Mouse (Mus musculus) lung, postnatal 10 days (tissue): Measurements from ENCODE around the gene Zfp111.
A peak's percentile ranks its signal among the peaks of the same experiment; 100 is the strongest.

Experiments used
- DNase-seq: peaks from one replicate; pipeline ENCODE4 v3.0.0; 2021

Zfp111 gene

DNA sequence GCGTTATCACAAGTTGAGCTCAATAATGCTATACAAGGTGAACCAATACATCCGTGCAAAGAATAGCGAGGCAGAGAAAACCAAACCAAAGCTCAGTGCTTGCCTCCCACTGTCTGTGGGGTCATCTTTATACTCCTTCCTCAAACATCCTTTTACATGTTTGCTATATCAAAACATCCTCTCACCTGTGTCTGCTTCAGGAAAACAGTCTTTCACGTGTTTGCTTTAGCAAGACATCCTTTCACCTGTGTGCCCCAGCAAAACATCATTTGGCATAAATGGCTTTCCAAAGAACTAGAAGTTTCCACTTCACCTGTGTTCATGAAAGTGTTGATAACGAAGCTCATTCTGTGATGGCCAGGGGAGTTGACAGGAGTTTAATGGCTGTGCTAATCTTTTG is at the start of gene Zfp111:
TSS of gene Zfp111 (minus strand) at position 101 of the 400 bp plus-strand sequence.
- no peak for DNase-seq

DNA sequence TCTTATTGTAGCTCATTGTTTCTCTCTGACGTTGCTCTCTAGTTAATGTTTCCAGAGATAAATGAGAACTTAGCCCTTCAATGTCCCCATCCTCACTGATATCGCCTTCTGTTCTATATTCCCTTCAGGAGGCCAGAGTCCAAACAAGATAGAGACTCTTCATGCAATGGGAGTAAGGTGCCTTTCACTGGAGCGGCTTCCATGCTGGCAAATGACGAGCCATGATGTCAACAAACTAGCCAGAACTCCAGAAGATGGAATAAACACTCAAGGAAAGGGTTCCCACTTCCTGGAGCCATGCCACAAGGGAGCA is 48.7 kb upstream of the Zfp111 start:
- DNase-seq = no peak

DNA sequence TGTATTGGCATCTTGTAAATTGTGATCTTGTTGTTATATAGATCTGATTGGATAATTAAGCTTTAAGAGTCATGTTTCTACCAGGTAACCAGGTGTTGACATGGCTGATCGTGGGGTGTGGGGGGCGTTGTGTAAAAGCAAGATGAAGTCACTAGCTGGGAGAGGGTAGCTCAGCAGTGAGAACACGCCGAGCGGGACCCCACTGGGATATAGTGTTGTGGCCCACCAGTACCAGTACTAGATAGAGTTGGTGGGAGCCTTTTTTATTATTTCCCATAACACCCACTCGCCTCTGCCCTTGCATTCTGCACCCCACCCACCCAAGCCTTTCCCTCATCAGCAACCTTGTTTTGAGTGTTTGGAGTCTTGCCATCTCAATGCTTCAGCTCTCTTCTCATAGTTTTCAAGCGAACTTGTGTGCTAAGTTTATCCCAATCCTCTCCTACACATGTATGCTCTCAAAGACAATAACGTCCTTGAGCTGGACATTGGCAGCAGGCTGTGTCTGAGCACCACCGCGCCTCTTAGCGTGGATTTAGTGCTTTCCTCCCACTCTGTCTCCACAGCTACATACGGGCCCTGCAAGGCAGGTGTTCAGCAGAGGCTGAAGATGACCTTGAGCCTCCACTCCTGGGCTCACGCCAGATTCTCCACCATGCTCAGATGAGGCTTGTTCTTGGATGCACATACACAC is 48.2 kb upstream of the Zfp111 start:
- DNase-seq = no peak

DNA sequence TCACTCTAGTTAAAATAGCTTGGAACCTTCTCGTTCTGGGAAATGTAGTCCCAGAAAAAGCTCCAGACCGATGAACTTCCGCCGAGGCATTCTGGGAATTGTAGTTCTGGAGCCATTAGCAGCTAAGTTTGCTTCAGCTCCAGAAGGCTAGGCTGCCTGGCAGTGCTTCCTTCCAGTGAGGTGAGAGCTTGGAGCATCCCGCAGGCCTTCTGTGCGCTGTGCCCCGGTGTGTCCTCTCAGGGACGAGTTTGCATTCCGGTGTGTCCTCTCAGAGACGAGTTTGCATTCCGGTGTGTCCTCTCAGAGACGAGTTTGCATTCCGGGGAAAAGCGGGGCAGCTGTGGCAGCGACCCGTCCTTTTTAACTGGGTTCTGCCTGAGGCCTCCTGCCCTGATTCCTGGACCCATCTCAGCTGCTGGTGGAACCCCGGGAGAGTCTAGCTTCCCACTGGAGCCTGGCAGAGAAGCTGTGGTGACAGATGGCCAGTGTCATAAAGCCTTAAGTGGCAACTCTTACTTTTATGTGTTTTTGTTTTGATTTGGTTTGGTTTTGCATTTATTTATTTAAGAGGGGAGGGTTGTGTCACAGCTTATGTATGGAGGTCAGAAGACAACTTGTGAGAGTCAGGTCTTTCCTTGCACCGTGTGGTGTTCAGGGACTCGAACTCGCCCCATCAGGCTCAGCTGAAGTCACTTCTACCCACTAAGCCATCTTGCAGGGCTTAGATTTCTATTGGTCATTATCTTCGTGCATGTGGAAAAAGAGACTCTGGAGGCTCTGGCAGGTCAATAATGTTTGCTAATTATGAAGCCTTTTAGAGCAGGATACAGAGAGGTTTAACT is 43.6 kb upstream of the Zfp111 start, which contains the start of gene Zfp108:
TSS of gene Zfp108 (plus strand) at position 162 of the 842 bp plus-strand sequence.
- peak; percentile 89 for DNase-seq

DNA sequence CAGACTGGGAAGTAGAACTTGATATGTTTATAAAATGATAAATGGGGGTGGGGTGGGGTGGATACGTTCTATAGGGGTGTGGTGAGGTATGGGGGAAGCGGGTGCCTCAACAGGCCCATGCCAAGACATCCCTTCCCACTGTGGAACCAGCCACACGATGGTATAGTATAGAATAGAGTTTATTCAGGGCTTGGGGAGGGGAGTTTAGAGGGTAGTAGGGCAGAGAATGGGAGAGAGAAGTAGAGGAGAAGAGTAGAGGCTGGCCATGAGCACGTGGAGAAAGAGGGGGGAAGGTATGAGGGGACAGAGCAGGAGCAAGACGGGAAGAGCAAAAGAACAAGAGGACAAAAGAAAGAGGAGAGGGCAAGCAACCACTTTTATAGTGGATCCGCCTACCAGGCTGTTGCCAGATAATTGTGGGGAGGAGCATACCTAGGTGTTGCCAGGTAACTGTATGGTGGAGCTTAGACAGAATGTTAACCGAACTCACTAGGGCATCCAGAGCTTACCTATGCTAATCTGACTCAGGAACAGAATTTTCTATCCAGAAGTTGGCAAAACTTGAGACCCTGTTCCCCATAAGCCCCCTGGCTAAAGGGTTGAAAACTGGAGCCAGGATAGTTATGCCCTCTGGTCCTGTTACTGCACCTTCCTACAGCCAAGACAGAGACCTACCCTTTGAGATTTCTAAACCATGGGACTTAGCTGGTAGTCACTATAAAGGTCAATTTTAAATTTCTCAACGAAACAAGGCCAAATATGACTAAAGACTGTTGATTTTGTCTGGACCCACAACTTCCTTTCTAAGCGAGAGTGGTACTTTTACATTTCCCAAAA is 42.8 kb upstream of the Zfp111 start:
- no peak for DNase-seq

DNA sequence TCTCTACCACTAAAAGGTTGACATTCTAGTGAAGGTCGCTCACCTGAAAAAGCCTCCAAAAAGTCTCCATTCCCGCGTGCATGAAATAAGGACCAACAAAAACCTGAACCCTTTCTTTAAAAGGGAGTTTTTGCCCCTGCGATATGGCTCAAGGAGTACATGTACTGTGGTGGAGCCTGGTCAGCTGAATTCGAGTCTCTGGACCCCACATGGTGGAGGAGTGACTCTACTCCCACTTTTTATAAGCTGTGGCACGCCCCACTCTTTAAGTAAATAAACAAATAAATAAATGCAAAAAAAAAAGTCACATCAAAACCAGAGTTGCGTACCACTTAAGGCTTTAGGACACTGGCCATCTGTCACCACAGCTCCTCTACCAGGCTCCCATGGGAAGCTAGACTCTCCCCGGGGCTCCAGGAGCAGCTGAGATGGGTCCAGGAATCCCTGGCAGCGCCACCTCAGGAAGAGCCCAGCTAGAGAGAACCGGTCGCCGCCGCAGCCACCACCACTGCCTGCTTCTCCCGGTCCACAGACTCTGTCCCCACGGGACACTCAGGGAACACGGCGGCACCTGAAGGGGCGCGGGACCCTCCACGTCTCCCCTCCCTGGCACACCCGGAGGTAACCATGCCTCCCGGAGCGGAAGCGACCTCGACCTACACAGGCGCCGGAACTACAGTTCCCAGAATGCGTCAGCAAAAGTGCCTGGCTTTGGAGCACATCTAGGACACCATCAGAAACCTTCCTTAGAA is 26.0 kb upstream of the Zfp111 start, which contains the start of gene Zfp109:
TSS of gene Zfp109 (minus strand) at position 521 of the 752 bp plus-strand sequence.
- DNase-seq = peak; percentile 64

DNA sequence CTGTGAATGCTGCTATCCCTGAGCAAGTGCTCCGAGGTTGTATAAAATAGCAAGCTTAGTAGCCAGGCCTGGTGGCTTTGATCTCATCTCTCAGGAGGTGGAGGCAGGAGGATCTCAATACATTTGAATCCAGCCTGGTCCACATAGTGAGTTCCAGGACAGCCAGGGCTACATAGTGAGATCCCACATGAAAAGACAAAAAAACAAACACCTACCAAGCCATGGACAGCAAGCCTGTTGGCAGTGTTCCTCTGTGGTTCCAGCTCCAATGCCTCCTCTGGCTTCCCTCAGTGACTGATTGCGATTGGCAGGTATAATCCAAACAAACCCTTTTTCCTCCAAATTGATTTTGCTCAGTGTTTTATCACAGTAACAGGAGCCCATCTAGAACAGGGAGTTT is 947 bp downstream of the Zfp111 start:
- DNase-seq = no peak

DNA sequence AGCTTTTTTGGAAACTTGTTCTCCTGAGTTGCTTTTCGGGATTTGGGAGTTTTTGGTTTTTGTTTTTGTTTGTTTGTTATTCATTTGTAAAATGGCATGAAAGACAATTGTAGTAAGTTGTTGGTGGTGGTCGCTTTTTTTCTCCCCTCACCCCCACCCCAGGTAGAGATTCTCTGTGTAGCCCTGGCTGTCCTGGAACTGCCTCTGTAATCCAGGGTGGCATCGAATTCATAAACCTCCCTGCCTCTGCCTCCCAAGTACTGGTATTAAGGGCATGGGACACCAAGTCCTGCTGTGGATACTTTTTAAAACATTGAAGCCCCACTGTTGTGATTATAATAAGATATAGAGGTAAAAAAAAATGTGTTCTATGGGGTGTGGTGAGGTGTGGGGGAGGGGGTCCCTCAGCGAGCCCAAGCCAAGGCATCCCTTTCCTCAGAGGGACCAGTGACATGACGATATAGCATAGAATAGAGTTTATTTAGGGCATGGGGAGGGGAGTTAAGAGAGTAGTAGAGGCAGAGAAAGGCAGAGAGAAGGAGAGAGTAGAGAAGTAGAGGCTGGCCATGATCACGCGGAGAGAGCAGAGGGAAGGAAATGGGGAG is 2.9 kb downstream of the Zfp111 start:
- DNase-seq = no peak

DNA sequence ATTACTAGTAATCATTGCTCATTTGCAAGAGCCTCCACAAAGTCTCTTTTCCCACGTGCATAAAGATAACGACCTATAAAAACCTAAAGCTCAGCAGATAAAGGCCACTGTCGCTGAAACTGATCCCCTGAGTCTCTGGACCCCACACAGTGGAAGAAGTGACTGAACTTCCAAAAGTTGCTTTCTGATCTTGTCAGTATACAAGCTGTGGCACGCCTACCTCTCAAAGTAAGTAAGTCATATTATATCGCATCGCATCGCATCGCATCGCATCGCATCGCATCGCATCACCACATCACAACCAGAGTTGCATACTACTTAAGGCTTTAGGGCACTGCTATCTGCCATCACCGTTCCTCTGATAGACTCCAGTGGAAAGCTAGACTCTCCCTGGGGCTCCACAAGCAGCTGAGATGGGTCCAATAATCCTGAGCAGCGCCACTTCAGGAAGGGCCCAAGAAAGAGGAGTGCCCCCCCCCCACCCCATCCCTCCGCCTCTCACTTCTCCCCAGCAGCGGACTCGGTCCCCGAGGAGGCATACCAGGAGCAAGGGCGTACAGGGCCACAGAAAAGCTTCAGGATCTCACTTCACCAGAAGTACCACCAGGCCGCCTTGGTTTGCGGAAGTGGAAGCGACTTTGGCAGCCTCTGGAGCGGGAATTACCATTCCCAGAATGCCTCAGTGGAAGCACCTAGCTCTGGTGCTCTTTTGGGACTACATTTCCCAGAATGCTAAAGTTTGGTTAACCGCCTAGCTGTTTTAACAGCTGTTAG is 3.6 kb downstream of the Zfp111 start:
- peak; percentile 84 for DNase-seq

DNA sequence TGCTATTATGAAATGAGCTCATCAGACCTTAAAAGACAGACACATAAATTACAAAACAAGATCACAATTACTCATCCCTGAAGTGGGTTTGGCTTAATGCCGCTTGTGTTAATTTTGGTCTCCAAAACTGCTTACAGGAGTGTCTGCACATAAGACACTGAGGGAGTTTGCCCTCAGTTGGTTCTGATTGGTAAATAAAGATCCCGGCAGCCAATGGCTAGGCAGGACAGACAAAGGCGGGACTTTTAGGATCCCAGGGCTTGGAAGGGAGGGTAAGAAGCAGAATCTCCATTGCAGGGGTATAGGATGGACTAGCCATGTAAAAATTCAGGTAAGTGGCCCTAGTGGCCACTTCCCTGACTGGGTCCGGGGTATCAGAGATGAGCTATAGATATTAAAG is 14.3 kb downstream of the Zfp111 start:
- DNase-seq = no peak

DNA sequence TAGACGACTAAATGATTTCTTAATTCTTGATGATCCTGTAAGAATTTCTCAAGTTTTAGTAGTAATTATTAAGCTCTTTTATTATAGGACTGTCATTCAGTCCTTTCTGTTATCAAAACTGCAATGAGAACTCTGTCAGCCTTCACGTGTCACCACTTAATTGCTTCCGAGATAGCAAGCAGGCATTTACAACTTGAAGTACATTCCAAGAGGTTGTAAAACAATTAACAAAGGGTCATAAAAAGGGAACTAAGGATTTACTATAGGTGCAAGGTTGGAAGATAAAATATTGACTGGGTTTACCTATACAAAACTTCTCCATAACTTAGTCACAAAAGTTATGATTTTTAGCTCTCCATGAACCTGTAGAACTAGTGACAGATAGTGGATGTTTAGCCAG is 18.1 kb downstream of the Zfp111 start:
- no peak for DNase-seq

DNA sequence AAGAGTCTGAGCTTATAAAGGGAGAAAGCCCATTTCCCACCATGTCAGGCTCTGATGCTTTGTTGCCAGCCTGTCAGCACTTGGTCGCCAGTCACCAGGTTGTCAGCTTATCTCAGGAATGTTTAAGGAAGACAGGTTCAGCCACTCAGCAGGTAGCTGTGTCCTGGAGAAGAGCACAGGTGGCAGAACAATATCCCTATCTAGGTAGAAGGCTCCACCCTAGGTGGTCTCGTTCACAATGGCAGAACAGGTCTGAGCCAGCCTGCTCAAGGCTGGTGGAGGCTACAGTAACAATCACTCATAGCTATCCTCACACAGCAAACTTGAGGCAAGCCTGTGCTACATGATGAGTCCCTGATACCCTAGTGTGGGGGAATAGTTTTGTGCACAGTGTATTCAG is 19.9 kb downstream of the Zfp111 start:
- DNase-seq = no peak

DNA sequence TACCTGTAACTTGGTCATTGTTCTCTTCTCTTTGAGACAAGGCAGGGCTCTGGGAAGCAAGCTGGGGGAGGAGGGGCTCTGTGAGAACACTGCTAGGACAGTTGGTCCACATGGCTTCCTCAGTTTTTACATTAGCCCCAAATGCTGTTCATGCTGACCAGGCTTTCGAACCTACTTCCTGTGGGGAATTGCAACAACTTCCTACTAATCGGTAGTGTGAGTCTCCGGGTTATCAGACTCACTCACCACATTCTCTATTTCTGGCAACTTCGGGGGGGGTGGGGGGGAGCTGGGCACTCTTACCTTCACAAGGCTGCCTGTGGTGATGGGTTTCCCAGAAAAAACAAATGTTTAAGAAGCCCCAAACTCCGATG is 21.7 kb downstream of the Zfp111 start:
- no peak for DNase-seq

DNA sequence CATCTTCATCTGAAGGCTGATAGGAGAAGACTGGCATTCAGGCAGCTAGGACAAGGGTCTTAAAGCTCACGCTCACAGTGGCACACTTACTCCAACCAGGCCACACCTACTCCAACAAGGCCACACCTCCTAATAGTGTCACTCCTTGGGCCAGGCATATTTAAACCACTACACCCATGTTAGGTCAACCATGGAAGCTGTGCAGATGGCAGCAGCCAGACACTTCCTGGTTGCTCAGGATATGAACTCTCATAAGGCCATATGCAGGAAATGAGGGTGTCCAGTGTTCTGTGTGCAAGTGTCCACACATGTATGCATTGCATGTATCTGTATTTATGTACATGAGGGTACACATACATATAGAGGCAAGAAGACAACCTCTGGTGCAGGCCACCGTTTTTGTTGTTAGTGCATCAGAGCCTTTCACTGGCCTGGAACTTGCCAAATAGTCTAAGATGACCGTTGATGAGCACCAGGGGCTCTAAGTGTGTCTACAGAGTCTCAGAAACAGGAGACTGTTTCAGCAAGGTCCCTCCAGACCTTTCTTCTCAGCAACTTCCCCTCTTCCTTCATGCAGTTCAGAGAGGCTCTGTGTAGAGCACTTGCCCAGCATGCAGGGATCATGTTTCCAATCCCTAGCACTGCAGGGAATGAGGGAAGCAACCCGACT is 22.2 kb downstream of the Zfp111 start:
- DNase-seq = no peak

DNA sequence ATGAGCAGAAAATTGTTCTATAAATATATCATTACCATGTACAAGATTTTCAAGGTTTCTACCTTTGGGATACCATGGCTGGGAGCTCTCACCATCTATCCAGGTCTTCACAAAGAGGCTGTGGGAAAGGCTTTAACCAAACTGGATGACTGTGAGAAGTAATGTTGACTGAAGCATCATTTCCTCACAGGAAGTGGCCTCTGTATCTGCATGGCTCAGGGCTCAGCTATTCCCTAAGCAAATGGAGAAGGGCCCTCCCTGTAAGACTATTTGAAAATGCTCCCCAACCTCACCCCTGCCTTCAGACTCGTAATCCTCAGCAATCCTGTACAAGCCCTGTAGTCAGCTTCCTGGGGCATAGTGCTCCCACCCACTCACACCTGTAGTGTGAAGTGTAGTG is 23.6 kb downstream of the Zfp111 start:
- DNase-seq = no peak

DNA sequence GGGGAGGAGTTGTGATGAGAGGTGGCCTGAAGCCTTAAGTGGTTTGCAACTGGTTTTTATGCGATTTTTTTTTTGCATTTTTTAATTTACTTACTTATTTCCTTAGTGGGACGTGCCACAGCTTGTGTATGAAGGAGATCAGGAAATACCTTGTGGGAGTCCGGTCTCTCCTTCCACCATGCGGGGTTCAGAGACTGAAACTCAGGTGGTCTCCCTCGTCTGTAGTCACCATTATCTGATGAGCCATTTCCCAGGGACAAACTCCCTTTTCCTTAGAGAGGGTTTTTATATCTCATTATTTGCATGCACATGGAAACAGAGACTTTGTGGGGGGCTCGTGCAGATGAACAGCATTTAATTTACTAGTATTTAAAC is 35.9 kb downstream of the Zfp111 start:
- no peak for DNase-seq

DNA sequence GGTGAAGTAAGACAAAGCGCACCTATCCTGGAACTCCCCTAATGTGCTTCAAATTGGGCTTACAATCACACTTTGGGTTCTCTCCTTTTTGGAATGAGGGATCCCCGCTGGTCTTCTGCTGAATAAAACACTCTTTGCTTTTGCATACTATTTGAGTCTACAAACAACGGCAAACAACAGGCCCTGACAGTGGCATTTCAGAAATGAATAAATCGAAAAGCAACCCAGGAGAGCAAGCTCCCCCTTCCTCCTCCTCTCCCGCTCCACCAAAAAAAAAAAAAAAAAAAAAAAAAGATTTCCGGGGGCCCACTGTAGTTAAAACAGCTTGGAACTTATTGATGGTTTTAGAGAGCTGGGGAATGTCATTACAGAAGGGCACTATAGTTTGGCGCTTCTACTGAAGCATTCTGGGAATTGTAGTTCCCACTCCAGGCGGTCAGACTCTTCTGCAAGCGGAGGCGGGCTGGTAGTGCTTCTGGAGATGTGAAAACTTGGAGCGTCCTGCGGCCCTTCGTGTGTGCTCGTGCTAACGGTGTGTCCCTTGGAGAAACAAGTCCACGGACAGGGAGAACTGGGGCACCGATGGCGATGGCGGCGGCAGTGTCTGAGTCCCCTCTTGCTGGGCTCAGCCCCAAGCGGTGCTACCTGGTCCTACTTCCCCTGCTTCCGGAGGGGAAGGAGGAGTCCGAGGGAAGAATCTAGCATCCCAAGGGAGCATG is 36.5 kb downstream of the Zfp111 start, which contains the start of gene Zfp114:
TSS of gene Zfp114 (plus strand) at position 443 of the 719 bp plus-strand sequence.
- peak; percentile 79 for DNase-seq

DNA sequence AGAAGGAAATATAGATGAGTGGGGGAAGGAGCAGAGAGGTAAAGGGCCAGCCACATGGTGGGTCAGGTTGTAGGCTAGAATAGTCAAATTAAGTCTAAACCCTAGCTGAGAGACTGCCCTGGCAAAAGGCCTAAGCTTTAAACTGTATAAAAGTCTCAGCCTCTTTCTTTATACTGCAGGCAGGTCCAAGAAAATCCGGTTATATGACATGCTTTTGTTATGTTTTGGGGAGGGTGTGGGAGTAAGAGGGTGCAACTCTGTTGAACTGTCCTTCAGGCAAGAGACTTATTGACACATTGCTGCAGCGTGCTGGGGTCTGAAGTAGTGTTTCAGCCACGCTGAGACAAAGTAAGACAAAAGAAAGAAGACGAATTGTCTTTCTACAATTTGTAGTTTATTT is 39.1 kb downstream of the Zfp111 start:
- DNase-seq = no peak

DNA sequence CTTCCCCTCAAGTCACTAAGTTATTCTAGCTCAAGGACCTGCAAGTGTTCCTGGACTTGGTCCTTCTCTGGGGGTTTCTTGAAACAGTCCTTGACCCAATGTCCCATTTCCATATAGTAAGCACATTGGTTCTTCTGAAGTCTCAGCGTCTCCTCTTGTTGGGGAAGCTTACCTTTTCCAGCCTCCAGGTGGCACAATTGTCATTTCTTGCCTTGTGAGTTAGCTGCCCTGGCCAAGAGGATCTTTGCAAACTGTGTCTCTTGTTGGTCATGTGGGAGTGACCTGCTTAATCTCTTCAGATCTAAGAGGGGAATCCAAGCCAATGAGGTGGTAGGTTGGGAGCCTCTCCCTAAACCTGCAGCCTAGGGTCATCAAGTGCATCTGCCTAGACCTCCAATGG is 58.0 kb downstream of the Zfp111 start:
- peak; percentile 7 for DNase-seq
